Mouse (Mus musculus) CH12.LX (cell line): Measurements from ENCODE around the gene Rufy1. TPM values are rescaled to one million over a fixed set of nuclear protein-coding genes. Genes with fewer than 3 reads are reported as not detected.
A peak's percentile ranks its signal among the peaks of the same experiment; 100 is the strongest.
"Not testable (repeated sequence)": the region's sequence is repeated elsewhere in the genome, so short reads cannot be mapped to it uniquely, and the experiment has no call there.

ENCODE experiments used
- DNase-seq: peaks from one replicate; pipeline ENCODE4 v3.0.0-alpha.2; 2013; ENCODE audit errors: extremely low read depth
- H3K27ac ChIP-seq: 2 replicates; pipeline ENCODE4 v1.5.1; 2012; ENCODE audit warnings: low read depth, mild to moderate bottlenecking, control low read depth, moderate library complexity; ENCODE audit not compliant: insufficient read depth
- H3K27me3 ChIP-seq: replicated peaks from 2 replicates; pipeline ENCODE3; 2012; ENCODE audit warnings: inconsistent platforms
- H3K36me3 ChIP-seq, 2 experiments: replicated peaks in 1 of 2; 2 replicates each; pipeline versions ENCODE3 to v1.6.1; 2012; ENCODE audit warnings: inconsistent platforms in 1 of 2, low read length in 1 of 2, mild to moderate bottlenecking in 1 of 2, mixed read lengths in 1 of 2, moderate library complexity in 1 of 2; ENCODE audit not compliant: control insufficient read depth in 1 of 2, insufficient read depth in 1 of 2
- H3K4me1 ChIP-seq, 2 experiments: 2 replicates each; pipeline ENCODE4 v1.6.1; 2012; ENCODE audit warnings: inconsistent platforms in 1 of 2, moderate library complexity in 1 of 2; ENCODE audit not compliant: insufficient read depth in 2 of 2, control insufficient read depth in 1 of 2
- H3K4me2 ChIP-seq: 2 replicates; pipeline ENCODE4 v1.6.1; 2012; ENCODE audit warnings: low read depth, mild to moderate bottlenecking, control low read depth; ENCODE audit not compliant: poor library complexity, insufficient read depth, severe bottlenecking
- H3K4me3 ChIP-seq, 3 experiments: fragments of 150-350 bp in 1 of 3; sonication (generic) in 1 of 3; replicated peaks in 1 of 3; 2 replicates each; pipeline versions ENCODE3 to v1.5.1; 2011 to 2012; ENCODE audit warnings: low read depth in 2 of 3, low read length in 2 of 3, mild to moderate bottlenecking in 2 of 3, moderate library complexity in 2 of 3, control low read depth in 1 of 3, improper control_type of control experiment in 1 of 3, inconsistent platforms in 1 of 3, mixed read lengths in 1 of 3; ENCODE audit not compliant: poor library complexity in 1 of 3
- H3K79me2 ChIP-seq: replicated peaks from 2 replicates; pipeline ENCODE4 v1.6.1; 2012; ENCODE audit warnings: mild to moderate bottlenecking, moderate library complexity; ENCODE audit not compliant: control insufficient read depth, poor library complexity, insufficient read depth, severe bottlenecking; ENCODE audit errors: extremely low read depth
- H3K9ac ChIP-seq: 2 replicates; pipeline ENCODE4 v1.6.1; 2012; ENCODE audit warnings: low read depth, mild to moderate bottlenecking, control low read depth, moderate library complexity; ENCODE audit not compliant: insufficient read depth
- H3K9me3 ChIP-seq: replicated peaks from 2 replicates; pipeline ENCODE3; 2012; ENCODE audit warnings: low read length, inconsistent platforms, mixed read lengths
- CHD1 ChIP-seq: IDR thresholded peaks from 2 replicates; pipeline ENCODE4 v1.6.1; 2012; ENCODE audit warnings: low read depth, low read length, improper control_type of control experiment, inconsistent platforms
- CTCF ChIP-seq, 2 experiments: IDR thresholded peaks in 1 of 2; conservative IDR thresholded peaks in 1 of 2; 2 replicates each; pipeline ENCODE4 v1.5.1; 2011 to 2012; ENCODE audit warnings: low read depth in 2 of 2, low read length in 2 of 2, improper control_type of control experiment in 1 of 2, inconsistent platforms in 1 of 2, mild to moderate bottlenecking in 1 of 2, moderate library complexity in 1 of 2
- ELF1 ChIP-seq: IDR thresholded peaks from 2 replicates; pipeline ENCODE4 v1.6.1; 2014; ENCODE audit warnings: low read depth, mild to moderate bottlenecking, inconsistent platforms, low read length, improper control_type of control experiment
- EP300 ChIP-seq: IDR thresholded peaks from 2 replicates; pipeline ENCODE4 v1.6.1; 2011; ENCODE audit warnings: low read length, improper control_type of control experiment
- ETS1 ChIP-seq: conservative IDR thresholded peaks from 2 replicates; pipeline ENCODE4 v1.6.1; 2012; ENCODE audit warnings: low read depth, mild to moderate bottlenecking, inconsistent platforms, low read length, improper control_type of control experiment, moderate library complexity
- MAFK ChIP-seq: IDR thresholded peaks from 2 replicates; pipeline ENCODE4 v1.6.1; 2011; ENCODE audit warnings: low read length, improper control_type of control experiment; ENCODE audit not compliant: insufficient replicate concordance
- MAX ChIP-seq: IDR thresholded peaks from 2 replicates; pipeline ENCODE4 v1.6.1; 2011; ENCODE audit warnings: low read length, improper control_type of control experiment
- MXI1 ChIP-seq: IDR thresholded peaks from 2 replicates; pipeline ENCODE4 v1.6.1; 2011; ENCODE audit warnings: mild to moderate bottlenecking, low read depth, low read length, improper control_type of control experiment
- NELFE ChIP-seq: IDR thresholded peaks from 2 replicates; pipeline ENCODE4 v1.6.1; 2011; ENCODE audit warnings: low read depth, low read length, improper control_type of control experiment
- NRF1 ChIP-seq: IDR thresholded peaks from 2 replicates; pipeline ENCODE4 v1.6.1; 2014; ENCODE audit warnings: low read depth, mild to moderate bottlenecking, inconsistent platforms, low read length, improper control_type of control experiment, moderate library complexity
- RAD21 ChIP-seq: IDR thresholded peaks from 2 replicates; pipeline ENCODE4 v1.6.1; 2011; ENCODE audit warnings: low read depth, mild to moderate bottlenecking, low read length, improper control_type of control experiment, moderate library complexity
- SIN3A ChIP-seq: IDR thresholded peaks from 2 replicates; pipeline ENCODE4 v1.6.1; 2012; ENCODE audit warnings: low read length, improper control_type of control experiment, inconsistent platforms
- SMC3 ChIP-seq: IDR thresholded peaks from 2 replicates; pipeline ENCODE4 v1.6.1; 2011; ENCODE audit warnings: low read depth, low read length, improper control_type of control experiment
- TBP ChIP-seq: conservative IDR thresholded peaks from 2 replicates; pipeline ENCODE4 v1.6.1; 2011; ENCODE audit warnings: low read depth, low read length, improper control_type of control experiment
- UBTF ChIP-seq: IDR thresholded peaks from 2 replicates; pipeline ENCODE4 v1.6.1; 2012; ENCODE audit warnings: low read depth, mild to moderate bottlenecking, inconsistent platforms, low read length, improper control_type of control experiment, moderate library complexity
- USF1 ChIP-seq: IDR thresholded peaks from 2 replicates; pipeline ENCODE4 v1.6.1; 2014; ENCODE audit warnings: low read depth, mild to moderate bottlenecking, inconsistent platforms, low read length, improper control_type of control experiment
- ZC3H11A ChIP-seq: IDR thresholded peaks from 2 replicates; pipeline ENCODE4 v1.6.1; 2012; ENCODE audit warnings: low read depth, mild to moderate bottlenecking, inconsistent platforms, low read length, improper control_type of control experiment
- ZKSCAN1 ChIP-seq: IDR thresholded peaks from 2 replicates; pipeline ENCODE4 v1.6.1; 2012; ENCODE audit warnings: low read depth, inconsistent platforms, low read length, improper control_type of control experiment, borderline replicate concordance
- ZMIZ1 ChIP-seq: IDR thresholded peaks from 2 replicates; pipeline ENCODE4 v1.6.1; 2012; ENCODE audit warnings: low read depth, mild to moderate bottlenecking, inconsistent platforms, low read length, improper control_type of control experiment
- dilution Hi-C: fragments of 300-500 bp; cut with MboI; formaldehyde crosslinking; loops from 2 replicates; pipeline ENCODE4 v1.14.3; 2020; ENCODE audit warnings: low sequenced_read_pairs; ENCODE audit not compliant: extremely low pct_unique_long_range_greater_than_20kb, extremely low pct_ligation_motif_present
- in situ Hi-C: fragments of 300-500 bp; cut with MboI; formaldehyde crosslinking; loops from 3 replicates; pipeline ENCODE4 v1.14.3; 2019; ENCODE audit warnings: low sequenced_read_pairs, low pct_ligation_motif_present, low pct_unique_long_range_greater_than_20kb, mixed read lengths
- polyA plus RNA-seq: library from polyadenylated mRNA; unstranded; fragments of >175 nt; gene quantifications from 2 replicates; pipeline ENCODE4 v1.2.1, GENCODE M21; 2012; ENCODE audit warnings: low read depth; ENCODE audit not compliant: insufficient read length
- total RNA-seq, 2 experiments: library from RNA; depleted of rRNA; stranded (reverse); fragments of 300-350 nt in 1 of 2; fragments of >200 nt in 1 of 2; gene quantifications; 2 replicates each; pipeline ENCODE4 v1.2.3; 2012 to 2014

Gene Rufy1
- total and polyA plus RNA-seq, 3 experiments = 11.0 to 21.3 (median 18.0) TPM

DNA sequence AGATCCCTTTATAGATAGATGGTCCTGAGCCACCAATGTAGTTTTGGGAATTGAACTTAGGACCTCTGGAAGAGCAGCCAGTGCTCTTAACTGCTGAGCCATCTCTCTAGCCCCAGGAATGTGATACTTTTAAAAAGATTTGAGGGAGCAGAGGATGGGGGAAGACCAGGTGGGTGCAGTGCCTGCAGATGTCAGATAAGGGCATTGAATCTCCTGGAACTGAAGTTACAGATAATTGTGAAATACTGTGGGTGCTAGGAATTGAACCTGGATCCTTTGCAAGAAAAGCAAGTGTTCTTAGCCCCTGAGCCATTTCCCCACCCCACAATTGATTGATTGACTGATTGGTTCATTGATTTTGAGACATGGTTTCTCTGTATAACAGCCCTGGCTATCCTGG, 65.6 kb downstream of the Rufy1 start:
- TF ChIP-seq UBTF (no peak), SMC3 (no peak), MAX (no peak), MXI1 (no peak), CHD1 (no peak), USF1 (no peak), ZKSCAN1 (no peak), MAFK (no peak), EP300 (no peak), ETS1 (no peak), ELF1 (no peak), SIN3A (no peak)
- H3K4me2 ChIP-seq = no peak overlapping the region
- no peak for DNase-seq
- dilution Hi-C loops = no loop called here
- H3K9me3 ChIP-seq = no peaks in the 10 kb centered on the region
- H3K27me3 ChIP-seq = no peaks in the 10 kb centered on the region
- no peak overlapping the region for H3K27ac ChIP-seq
- peaks cover 3 to 7% of the 10 kb centered on the region in 2 experiments; a peak in 2 of 4 replicates for H3K4me1 ChIP-seq
- in situ Hi-C loops = loop anchor here (10.0 kb wide), 2 partner anchors 141 to 231 kb away; partner anchors contain the start of gene Tbc1d9b
- H3K36me3 ChIP-seq = no peaks in the 10 kb centered on the region
- no peak overlapping the region for H3K4me3 ChIP-seq
- H3K79me2 ChIP-seq = no peaks in the 10 kb centered on the region
- H3K9ac ChIP-seq = no peak overlapping the region

- dilution Hi-C loops = no loop called here
- Histone ChIP-seq H3K27me3 (no peaks in the 10 kb centered on the region), H3K27ac (no peak overlapping the region), H3K4me2 (no peak overlapping the region), H3K4me1 (peaks cover 3 to 7% of the 10 kb centered on the region in 2 experiments; a peak in 2 of 4 replicates), H3K9ac (no peak overlapping the region), H3K4me3 (no peak overlapping the region), H3K79me2 (no peaks in the 10 kb centered on the region), H3K9me3 (peaks cover 1% of the 10 kb centered on the region), H3K36me3 (no peaks in the 10 kb centered on the region)
- in situ Hi-C loops = loop anchor here (5.0 to 10.0 kb wide), 3 partner anchors 37 to 230 kb away; partner anchors contain the start of genes Canx and Tbc1d9b
- TF ChIP-seq CTCF (conservative IDR thresholded peaks at IDR 0.05 in 1 of 2, IDR thresholded peaks at IDR 0.05 in 1 of 2; ENCODE audit: low read depth in 2 of 2, low read length in 2 of 2) = peak; percentile 90 to 98
- no peak; the same call in 1 of the 2 replicates for TF ChIP-seq NELFE
- no peak for TF ChIP-seq MAX
- no peak for TF ChIP-seq TBP
- TF ChIP-seq ZMIZ1 = no peak
- peak; percentile 30; the same call in 1 of the 2 replicates for TF ChIP-seq ZC3H11A
- TF ChIP-seq RAD21 = peak; percentile 90
- TF ChIP-seq SMC3 = peak; percentile 85
- no peak for TF ChIP-seq NRF1
- peak; percentile 88 for DNase-seq
Measured at GRCm38 (mm10) chr11:50364548-50364947, 66.4 kb downstream of the Rufy1 start.

DNA sequence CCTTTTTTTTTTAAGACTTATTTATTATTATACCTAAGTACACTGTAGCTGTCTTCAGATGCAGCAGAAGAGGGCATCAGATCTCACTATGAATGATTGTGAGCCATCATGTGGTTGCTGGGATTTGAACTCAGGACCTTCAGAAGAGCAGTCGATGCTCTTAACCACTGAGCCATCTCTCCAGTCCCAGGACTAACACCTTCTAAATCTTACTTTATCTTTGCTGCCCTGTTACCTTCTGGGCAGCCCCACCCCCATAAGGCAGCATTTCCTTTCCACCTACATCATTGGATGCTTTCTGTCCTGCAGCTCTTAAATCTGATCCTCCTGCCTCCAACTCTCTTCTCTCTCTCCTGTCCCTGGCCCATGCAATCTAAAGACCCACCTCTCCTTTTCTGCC, 69.6 kb downstream of the Rufy1 start:
- H3K27ac ChIP-seq, H3K79me2 ChIP-seq, H3K4me2 ChIP-seq, DNase-seq, H3K27me3 ChIP-seq, H3K9ac ChIP-seq, dilution Hi-C loops, H3K4me3 ChIP-seq, H3K9me3 ChIP-seq, H3K4me1 ChIP-seq, H3K36me3 ChIP-seq: not testable (repeated sequence)
- in situ Hi-C loops = loop anchor here (5.0 to 10.0 kb wide), 3 partner anchors 34 to 226 kb away; partner anchors contain the start of genes Canx and Tbc1d9b
